Mouse (Mus musculus) lung, postnatal 0 days (tissue): Measurements from ENCODE around the gene Slc8a2.

Experiments used
- CTCF ChIP-seq: IDR thresholded peaks from 2 replicates; pipeline ENCODE4 v1.5.1; 2016; ENCODE audit warnings: antibody characterized with exemption, mild to moderate bottlenecking
- EP300 ChIP-seq: IDR thresholded peaks from 2 replicates; pipeline ENCODE4 v1.6.1; 2016; ENCODE audit warnings: antibody characterized with exemption, mild to moderate bottlenecking, control low read depth

DNA sequence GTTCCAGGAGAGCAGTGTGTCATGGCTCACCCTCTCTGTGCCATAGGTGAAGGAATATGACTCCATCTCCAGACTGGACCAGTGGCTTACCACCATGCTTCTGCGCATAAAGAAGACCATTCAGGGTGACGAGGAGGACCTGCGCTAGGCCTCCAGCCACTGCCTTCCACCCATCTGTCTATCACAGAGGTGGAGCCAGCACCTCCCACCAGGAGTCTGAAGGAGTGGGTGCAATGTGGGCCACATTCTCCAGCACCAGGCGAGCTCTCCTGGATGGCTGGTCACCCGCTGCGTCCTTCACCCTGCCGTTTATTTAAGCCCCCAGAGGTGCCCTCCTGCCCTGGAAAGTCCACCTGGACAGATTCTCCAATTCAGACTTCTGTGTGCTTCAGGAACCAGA, 13.2 kb upstream of the Slc8a2 start:
- no peak for TF ChIP-seq CTCF
- TF ChIP-seq EP300 = no peak
